Mouse (Mus musculus): ENCODE measurements around the gene Zfp593. TPM values are rescaled to one million over a fixed set of nuclear protein-coding genes. Genes with fewer than 3 reads are reported as not detected.
A peak's percentile ranks its signal among the peaks of the same experiment; 100 is the strongest.

Gene Zfp593
- polyA plus RNA-seq, 1 experiment = 7.2 TPM

GRCm38 (mm10) chr4:134237582-134238278 lies 7.7 kb downstream of the Zfp593 start:
- WGBS = 22% methylated on average over 19 of the region's 19 CpGs
- DNase-seq = no peak
- no peak for TF ChIP-seq POLR2A (IDR thresholded peaks at IDR 0.05; ENCODE audit: borderline replicate concordance, extremely low read depth, low read depth, low read length)
- no peak for TF ChIP-seq CTCF (IDR thresholded peaks at IDR 0.05; ENCODE audit: insufficient read depth, low read length)
- Histone ChIP-seq H3K4me1 (ENCODE audit: control insufficient read depth, insufficient read depth, low read length) (0 out of 2 replicates have a peak, but pooled peaks cover 4% of the 10 kb centered on the region), H3K4me3 (replicated peaks; ENCODE audit: extremely low read depth, low read depth, low read length) (peak overlapping the region; percentile 69)

GRCm38 (mm10) chr4:134234876-134235275 lies 10.5 kb downstream of the Zfp593 start:
- TF ChIP-seq CTCF (IDR thresholded peaks at IDR 0.05; ENCODE audit: insufficient read depth, low read length) = no peak
- no peak for TF ChIP-seq POLR2A (IDR thresholded peaks at IDR 0.05; ENCODE audit: borderline replicate concordance, extremely low read depth, low read depth, low read length)
- Histone ChIP-seq H3K4me3 (replicated peaks; ENCODE audit: extremely low read depth, low read depth, low read length) (no peak overlapping the region), H3K4me1 (ENCODE audit: control insufficient read depth, insufficient read depth, low read length) (0 out of 2 replicates have a peak, but pooled peaks cover 4% of the 10 kb centered on the region)
- 79% methylated on average over 5 of the region's 5 CpGs for WGBS
- no peak for DNase-seq

GRCm38 (mm10) chr4:134230431-134230830 lies 15.0 kb downstream of the Zfp593 start:
- DNase-seq = no peak
- WGBS = 27% methylated on average over 8 of the region's 8 CpGs
- no peaks in the 10 kb centered on the region for H3K4me1 ChIP-seq (ENCODE audit: control insufficient read depth, insufficient read depth, low read length)
- TF ChIP-seq POLR2A (IDR thresholded peaks at IDR 0.05; ENCODE audit: borderline replicate concordance, extremely low read depth, low read depth, low read length) (no peak), CTCF (IDR thresholded peaks at IDR 0.05; ENCODE audit: insufficient read depth, low read length) (no peak)
- H3K4me3 ChIP-seq (replicated peaks; ENCODE audit: extremely low read depth, low read depth, low read length) = no peak overlapping the region

GRCm38 (mm10) chr4:134227194-134227593 lies 18.2 kb downstream of the Zfp593 start, which contains the start of gene Catsper4:
Gene Catsper4 (minus strand): TSS chr4:134227383.
- Histone ChIP-seq H3K4me1 (ENCODE audit: control insufficient read depth, insufficient read depth, low read length) (no peaks in the 10 kb centered on the region), H3K4me3 (replicated peaks; ENCODE audit: extremely low read depth, low read depth, low read length) (no peak within 1 kb of the TSS)
- DNase-seq = no peak
- TF ChIP-seq CTCF (IDR thresholded peaks at IDR 0.05; ENCODE audit: insufficient read depth, low read length) = no peak
- TF ChIP-seq POLR2A (IDR thresholded peaks at IDR 0.05; ENCODE audit: borderline replicate concordance, extremely low read depth, low read depth, low read length) = no peak
- WGBS = 69% methylated on average over 8 of the region's 8 CpGs

GRCm38 (mm10) chr4:134222793-134223600 lies 22.4 kb downstream of the Zfp593 start:
- no peak for DNase-seq
- no peaks in the 10 kb centered on the region for H3K4me1 ChIP-seq (ENCODE audit: control insufficient read depth, insufficient read depth, low read length)
- H3K4me3 ChIP-seq (replicated peaks; ENCODE audit: extremely low read depth, low read depth, low read length) = no peak overlapping the region
- WGBS = 53% methylated on average over 11 of the region's 11 CpGs
- TF ChIP-seq CTCF (IDR thresholded peaks at IDR 0.05; ENCODE audit: insufficient read depth, low read length) (no peak), POLR2A (IDR thresholded peaks at IDR 0.05; ENCODE audit: borderline replicate concordance, extremely low read depth, low read depth, low read length) (no peak)

GRCm38 (mm10) chr4:134206488-134207053 lies 38.8 kb downstream of the Zfp593 start:
- no peaks in the 10 kb centered on the region for H3K4me1 ChIP-seq (ENCODE audit: control insufficient read depth, insufficient read depth, low read length)

GRCm38 (mm10) chr4:134203340-134203896 lies 42.0 kb downstream of the Zfp593 start:
- TF ChIP-seq POLR2A (IDR thresholded peaks at IDR 0.05; ENCODE audit: borderline replicate concordance, extremely low read depth, low read depth, low read length) = no peak
- TF ChIP-seq CTCF (IDR thresholded peaks at IDR 0.05; ENCODE audit: insufficient read depth, low read length) = no peak
- Histone ChIP-seq H3K4me3 (replicated peaks; ENCODE audit: extremely low read depth, low read depth, low read length) (no peak overlapping the region), H3K4me1 (ENCODE audit: control insufficient read depth, insufficient read depth, low read length) (no peaks in the 10 kb centered on the region)
- 78% methylated on average over 17 of the region's 17 CpGs for WGBS
- DNase-seq = no peak

More at GRCm38 (mm10) chr4:134206488-134207053, 38.8 kb downstream of the Zfp593 start:
- no peak overlapping the region for H3K4me3 ChIP-seq (replicated peaks; ENCODE audit: extremely low read depth, low read depth, low read length)
- no peak for DNase-seq
- TF ChIP-seq POLR2A (IDR thresholded peaks at IDR 0.05; ENCODE audit: borderline replicate concordance, extremely low read depth, low read depth, low read length) (no peak), CTCF (IDR thresholded peaks at IDR 0.05; ENCODE audit: insufficient read depth, low read length) (no peak)
- WGBS = 43% methylated on average over 6 of the region's 6 CpGs

GRCm38 (mm10) chr4:134202904-134203303 lies 42.5 kb downstream of the Zfp593 start, which contains the start of gene Gm7534:
Gene Gm7534 (minus strand): TSS chr4:134203004.
- TF ChIP-seq CTCF (IDR thresholded peaks at IDR 0.05; ENCODE audit: insufficient read depth, low read length) (no peak), POLR2A (IDR thresholded peaks at IDR 0.05; ENCODE audit: borderline replicate concordance, extremely low read depth, low read depth, low read length) (no peak)
- DNase-seq = no peak
- H3K4me3 ChIP-seq (replicated peaks; ENCODE audit: extremely low read depth, low read depth, low read length) = no peak within 1 kb of the TSS
- no peaks in the 10 kb centered on the region for H3K4me1 ChIP-seq (ENCODE audit: control insufficient read depth, insufficient read depth, low read length)
- 92% methylated on average over 4 of the region's 4 CpGs for WGBS

GRCm38 (mm10) chr4:134199371-134199770 lies 46.0 kb downstream of the Zfp593 start:
- no peaks in the 10 kb centered on the region for H3K4me1 ChIP-seq (ENCODE audit: control insufficient read depth, insufficient read depth, low read length)
- WGBS = 73% methylated on average over 2 of the region's 2 CpGs
- no peak overlapping the region for H3K4me3 ChIP-seq (replicated peaks; ENCODE audit: extremely low read depth, low read depth, low read length)
- DNase-seq = no peak
- TF ChIP-seq CTCF (IDR thresholded peaks at IDR 0.05; ENCODE audit: insufficient read depth, low read length) (no peak), POLR2A (IDR thresholded peaks at IDR 0.05; ENCODE audit: borderline replicate concordance, extremely low read depth, low read depth, low read length) (no peak)

Other genes with a start within 250 kb of the Zfp593 start
- gene Dhdds, start 244.7 kb downstream of the Zfp593 start, polyA plus RNA-seq (2012; rRNA removed) = 21.6 and 28.4 TPM in 2 replicates
- 0.06 TPM in 1 of 2 replicates, not detected in the other for gene Lin28a, start 226.8 kb downstream of the Zfp593 start, polyA plus RNA-seq (2012; rRNA removed)
- 0.27 and 0.58 TPM in 2 replicates for gene Zfp683, start 191.8 kb downstream of the Zfp593 start, polyA plus RNA-seq (2012; rRNA removed)
- gene Crybg2, start 184.8 kb downstream of the Zfp593 start, polyA plus RNA-seq (2012; rRNA removed) = 7.2 and 14.7 TPM in 2 replicates
- gene Cd52, start 150.5 kb downstream of the Zfp593 start, polyA plus RNA-seq (2012; rRNA removed) = 52.8 and 76.5 TPM in 2 replicates
- 28.8 and 30.0 TPM in 2 replicates for gene Ubxn11, start 143.0 kb downstream of the Zfp593 start, polyA plus RNA-seq (2012; rRNA removed)
- gene Sh3bgrl3, start 116.8 kb downstream of the Zfp593 start, polyA plus RNA-seq (2012; rRNA removed) = 654 and 703 TPM in 2 replicates
- gene Cep85, start 58.5 kb downstream of the Zfp593 start, polyA plus RNA-seq (2012; rRNA removed) = 17.1 and 30.2 TPM in 2 replicates
- not detected in 2 replicates for gene Gm7534, start 42.6 kb downstream of the Zfp593 start, polyA plus RNA-seq (2012; rRNA removed)
- gene Catsper4, start 18.2 kb downstream of the Zfp593 start, polyA plus RNA-seq (2012; rRNA removed) = 0.20 and 0.31 TPM in 2 replicates
- 13.8 and 15.8 TPM in 2 replicates for gene Cnksr1, start 7.2 kb downstream of the Zfp593 start, polyA plus RNA-seq (2012; rRNA removed)
- not detected in 2 replicates for gene E130218I03Rik, start 1.9 kb downstream of the Zfp593 start, polyA plus RNA-seq (2012; rRNA removed)
- not detected in 2 replicates for gene Gm30191, start 1.3 kb upstream of the Zfp593 start, polyA plus RNA-seq (2012; rRNA removed)
- 37.9 and 61.1 TPM in 2 replicates for gene Grrp1, start 8.5 kb upstream of the Zfp593 start, polyA plus RNA-seq (2012; rRNA removed)
- gene Pdik1l, start 42.3 kb upstream of the Zfp593 start, polyA plus RNA-seq (2012; rRNA removed) = 2.3 and 4.3 TPM in 2 replicates
- gene Trim63, start 69.5 kb upstream of the Zfp593 start, polyA plus RNA-seq (2012; rRNA removed) = 2.0 and 4.6 TPM in 2 replicates
- gene Slc30a2, start 97.6 kb upstream of the Zfp593 start, polyA plus RNA-seq (2012; rRNA removed) = 0.41 and 0.51 TPM in 2 replicates
- 1.9 and 3.7 TPM in 2 replicates for gene Extl1, start 138.3 kb upstream of the Zfp593 start, polyA plus RNA-seq (2012; rRNA removed)
- 35.6 and 41.0 TPM in 2 replicates for gene Pafah2, start 150.7 kb upstream of the Zfp593 start, polyA plus RNA-seq (2012; rRNA removed)
- gene Stmn1, start 222.7 kb upstream of the Zfp593 start, polyA plus RNA-seq (2012; rRNA removed) = 18.8 and 38.6 TPM in 2 replicates